Mouse (Mus musculus) retina, postnatal 1 day (tissue): Measurements from ENCODE around the gene Stox2.

ENCODE experiments used
- DNase-seq: peaks from one replicate; pipeline ENCODE4 v3.0.0-alpha.2; 2012

Gene Stox2

DNA sequence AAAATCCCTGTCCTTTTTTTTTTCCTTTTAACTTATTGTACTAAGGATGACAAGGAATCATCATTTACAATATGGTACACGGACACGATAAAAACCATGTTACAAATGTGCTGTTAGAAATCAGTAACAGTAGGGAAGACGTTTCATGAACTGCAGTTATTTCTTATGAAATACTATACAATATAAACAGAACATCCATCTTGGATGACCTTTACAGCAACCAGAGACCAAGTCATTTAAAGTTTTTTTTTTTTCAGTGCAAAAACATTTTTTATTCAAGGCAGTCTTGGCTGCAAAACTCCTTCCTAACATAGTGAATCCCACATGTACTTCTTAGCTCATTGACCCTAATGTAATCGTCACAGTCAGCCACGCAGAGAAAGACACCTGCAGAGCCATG lies 266.0 kb downstream of the Stox2 start:
- no peak for DNase-seq

GRCm38 (mm10) chr8:47178785-47179184 lies 267.4 kb downstream of the Stox2 start:
- DNase-seq, result no peak

GRCm38 (mm10) chr8:47173823-47174222 lies 272.3 kb downstream of the Stox2 start:
- DNase-seq, result no peak

DNA sequence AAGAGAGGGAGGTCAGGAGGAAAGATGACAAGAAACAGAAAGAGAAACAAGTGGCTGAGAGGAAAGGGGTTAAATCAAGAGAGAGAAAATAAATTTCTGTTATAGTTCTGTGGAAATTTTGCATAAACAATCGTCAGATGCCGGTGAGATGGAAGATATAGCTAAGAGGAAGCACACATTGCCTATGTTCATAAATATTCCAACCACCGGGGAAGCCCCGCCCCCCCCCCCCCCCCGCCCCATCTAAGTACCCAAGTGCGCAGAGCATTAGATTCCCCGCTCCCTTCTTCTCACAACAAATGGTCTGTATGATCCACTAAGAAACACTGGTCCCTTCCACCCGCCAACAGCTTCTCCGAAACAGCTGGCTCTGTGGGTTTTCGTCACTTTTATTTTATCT lies 273.3 kb downstream of the Stox2 start:
- DNase-seq, result no peak

GRCm38 (mm10) chr8:47160688-47161087 lies 285.5 kb downstream of the Stox2 start:
- DNase-seq, result no peak

- no peak for DNase-seq
Measured at GRCm38 (mm10) chr8:47154521-47154920, 291.6 kb downstream of the Stox2 start.

- DNase-seq, result no peak
Measured at GRCm38 (mm10) chr8:47145258-47145657, 300.9 kb downstream of the Stox2 start.

DNA sequence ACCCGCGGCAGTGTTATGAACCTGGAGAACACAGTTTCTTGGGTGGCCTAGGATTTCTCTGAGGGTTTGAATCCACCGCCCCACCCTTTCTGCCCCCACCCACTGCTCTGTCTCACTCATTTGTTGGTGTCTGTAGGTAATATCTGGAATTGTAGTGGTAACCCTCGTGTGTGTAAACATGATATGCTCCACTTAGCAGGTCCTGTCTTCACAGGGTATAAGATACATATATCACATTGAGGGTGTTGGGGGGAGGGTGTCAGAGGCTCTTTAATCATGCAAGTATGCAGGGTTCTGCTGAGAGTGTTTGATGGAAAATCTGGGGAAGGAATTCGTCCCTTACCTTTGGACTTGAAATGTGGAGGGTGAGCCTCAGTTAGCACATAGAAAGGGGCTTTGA lies 310.1 kb downstream of the Stox2 start:
- no peak for DNase-seq

DNA sequence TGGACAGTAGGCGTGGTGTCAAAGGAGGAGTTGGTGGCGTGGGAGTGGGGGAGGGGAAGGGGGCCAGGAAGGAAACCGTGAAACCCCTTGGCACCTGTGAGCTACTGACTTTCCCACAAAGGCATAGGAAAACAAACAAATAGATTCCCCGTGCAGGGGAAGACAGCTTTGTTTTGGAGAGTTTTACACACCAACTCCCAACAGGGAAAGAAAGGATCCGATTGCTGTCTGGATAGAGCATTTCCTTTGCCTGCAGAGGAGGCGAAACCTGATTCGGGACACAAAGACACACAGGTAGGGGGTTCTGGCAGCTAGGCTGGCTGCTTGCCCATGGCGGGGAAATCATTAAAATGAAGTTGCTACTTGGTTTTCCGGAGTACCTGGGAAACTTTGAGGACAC lies 310.6 kb downstream of the Stox2 start:
- DNase-seq, result peak; percentile 10

DNA sequence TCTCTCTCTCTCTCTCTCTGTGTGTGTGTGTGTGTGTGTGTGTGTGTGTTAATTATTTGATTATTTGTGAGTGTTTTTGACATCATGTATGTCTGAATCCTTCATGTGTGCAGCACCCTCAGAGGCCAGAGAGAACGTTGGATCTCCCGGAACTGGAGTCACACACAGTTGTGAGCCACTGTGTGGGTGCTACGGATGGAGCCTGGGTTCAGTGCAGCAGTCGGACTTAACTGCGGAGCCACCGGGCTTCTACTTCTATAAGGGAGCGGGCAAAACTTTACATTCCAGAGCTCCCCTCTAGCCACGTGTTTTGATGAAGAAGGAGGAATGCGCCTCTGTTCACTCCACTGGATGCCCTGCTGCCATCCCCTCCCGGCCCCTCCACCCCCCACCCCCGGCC lies 311.4 kb downstream of the Stox2 start:
- DNase-seq, result no peak

- no peak for DNase-seq
Measured at GRCm38 (mm10) chr8:47133381-47133780, 312.8 kb downstream of the Stox2 start.
